Mouse (Mus musculus) urinary bladder, adult 2 months (tissue): ENCODE measurements around the gene Dtd2. TPM values are rescaled to one million over a fixed set of nuclear protein-coding genes. Genes with fewer than 3 reads are reported as not detected.

Experiments
- DNase-seq: peaks from one replicate; pipeline ENCODE4 v3.0.0; 2022; ENCODE audit warnings: low spot score
- polyA plus RNA-seq: library from polyadenylated mRNA; depleted of rRNA; stranded (reverse); fragments of >200 nt; gene quantifications from 2 replicates; pipeline ENCODE4 v1.2.3, GENCODE M21; 2012; rRNA removed

The Dtd2 gene
- 12.5 and 16.8 TPM in 2 replicates for polyA plus RNA-seq

GRCm38 (mm10) chr12:52005877-52006632 lies at the start of gene Dtd2:
TSS of gene Dtd2 (minus strand) at chr12:52006501.
- peak; percentile 88 for DNase-seq

GRCm38 (mm10) chr12:52049324-52049723 lies 43.0 kb upstream of the Dtd2 start:
- DNase-seq = no peak

- DNase-seq = no peak
These were observed 40.1 kb upstream of the Dtd2 start for GRCm38 (mm10) chr12:52046371-52046770.

- DNase-seq = no peak
These were observed 36.6 kb upstream of the Dtd2 start for GRCm38 (mm10) chr12:52042818-52043336.

GRCm38 (mm10) chr12:52038352-52038751 lies 32.1 kb upstream of the Dtd2 start:
- DNase-seq = no peak

- no peak for DNase-seq
These were observed 28.7 kb upstream of the Dtd2 start for GRCm38 (mm10) chr12:52034956-52035355.

GRCm38 (mm10) chr12:52032276-52032675 lies 26.0 kb upstream of the Dtd2 start:
- no peak for DNase-seq

GRCm38 (mm10) chr12:52027963-52028362 lies 21.7 kb upstream of the Dtd2 start, which contains the start of gene Gpr33:
TSS of gene Gpr33 (minus strand) at chr12:52028063.
- no peak for DNase-seq

GRCm38 (mm10) chr12:52014494-52015029 lies 8.3 kb upstream of the Dtd2 start:
- DNase-seq = no peak

- no peak for DNase-seq
These were observed 7.7 kb upstream of the Dtd2 start for GRCm38 (mm10) chr12:52014044-52014443.

- no peak for DNase-seq
These were observed 7.0 kb upstream of the Dtd2 start for GRCm38 (mm10) chr12:52013274-52013673.

- DNase-seq = no peak
These were observed 5.9 kb upstream of the Dtd2 start for GRCm38 (mm10) chr12:52012159-52012558.

- DNase-seq = no peak
These were observed 4.3 kb upstream of the Dtd2 start for GRCm38 (mm10) chr12:52010630-52010961.

- no peak for DNase-seq
These were observed 3.8 kb upstream of the Dtd2 start for GRCm38 (mm10) chr12:52009928-52010629.

GRCm38 (mm10) chr12:52006633-52006994 lies 313 bp upstream of the Dtd2 start:
- DNase-seq = no peak

- DNase-seq = no peak
These were observed 3.6 kb downstream of the Dtd2 start for GRCm38 (mm10) chr12:52002746-52003145.

- no peak for DNase-seq
These were observed 4.8 kb downstream of the Dtd2 start for GRCm38 (mm10) chr12:52001544-52001943.

GRCm38 (mm10) chr12:51998366-51998932 lies 7.9 kb downstream of the Dtd2 start:
- no peak for DNase-seq

- DNase-seq = no peak
These were observed 10.4 kb downstream of the Dtd2 start for GRCm38 (mm10) chr12:51995738-51996536.

- DNase-seq = no peak
These were observed 15.7 kb downstream of the Dtd2 start for GRCm38 (mm10) chr12:51990629-51991028.

GRCm38 (mm10) chr12:51988536-51988935 lies 17.8 kb downstream of the Dtd2 start:
- DNase-seq = no peak

- no peak for DNase-seq
These were observed 20.5 kb downstream of the Dtd2 start for GRCm38 (mm10) chr12:51985826-51986225.
